Mouse (Mus musculus) bone marrow macrophage, adult 2 months (primary cell): ENCODE data around the gene Hoxb9.

ENCODE experiments used
- CTCF ChIP-seq: IDR thresholded peaks from 2 replicates; pipeline ENCODE4 v1.5.1; 2012; ENCODE audit warnings: low read depth, mild to moderate bottlenecking, low read length, moderate library complexity
- POLR2A ChIP-seq: IDR thresholded peaks from 2 replicates; pipeline ENCODE4 v1.6.1; 2012; ENCODE audit warnings: mild to moderate bottlenecking, low read depth, low read length, borderline replicate concordance

GRCm38 (mm10) chr11:96259511-96259910, 11.7 kb upstream of the Hoxb9 start:
- TF ChIP-seq POLR2A (no peak), CTCF (no peak)
